Mouse (Mus musculus): ENCODE measurements around the gene Fut11.

- TF ChIP-seq CTCF (IDR thresholded peaks at IDR 0.05; ENCODE audit: low read depth) (no peak), EP300 (IDR thresholded peaks at IDR 0.05; ENCODE audit: low read depth) (no peak)
Measured at GRCm38 (mm10) chr14:20659687-20660086, 35.1 kb upstream of the Fut11 start.
